Mouse (Mus musculus): ENCODE measurements at regions not wholly inside any gene's neighbourhood (a gene's known extent, or its start where the extent isn't known, plus 50 kb on each side); places are given as distances from the start of the nearest gene placed in this dataset.

DNA sequence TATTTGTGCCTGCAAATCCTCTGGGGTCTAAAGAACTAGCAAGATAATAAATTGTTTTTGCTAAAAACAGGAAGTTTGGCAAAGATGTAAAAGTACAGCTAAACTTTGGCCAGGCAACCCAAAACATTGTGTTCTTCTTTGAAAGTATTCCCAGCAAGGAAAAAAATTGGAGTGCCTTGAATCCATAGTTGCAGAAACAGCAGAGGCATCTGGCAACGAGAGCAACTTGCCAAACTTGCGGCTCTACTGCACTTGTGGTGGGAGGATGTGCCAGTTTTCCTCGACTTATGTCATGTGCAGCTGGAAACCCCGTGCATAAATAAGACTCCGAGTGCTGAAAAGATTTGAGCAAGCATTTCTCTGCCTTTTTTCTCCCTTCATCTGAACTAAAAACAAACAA is 185.2 kb upstream of the Meis1 start:
- H3K27ac ChIP-seq (ENCODE audit: insufficient read depth, low read length): no peak overlapping the region
- no peaks in the 10 kb centered on the region for H3K9me3 ChIP-seq (replicated peaks; ENCODE audit: control insufficient read depth, insufficient read depth, low read length, poor library complexity, severe bottlenecking)
- no peak overlapping the region for H3K4me3 ChIP-seq (ENCODE audit: low read depth, low read length)
- no peaks in the 10 kb centered on the region for H3K4me1 ChIP-seq (ENCODE audit: control insufficient read depth, insufficient read depth, low read length)
- no peaks in the 10 kb centered on the region for H3K36me3 ChIP-seq (ENCODE audit: control insufficient read depth, insufficient read depth, low read length, poor library complexity, severe bottlenecking)
- no peak for TF ChIP-seq EP300 (IDR thresholded peaks at IDR 0.05; ENCODE audit: insufficient read depth, low read depth, low read length)
- no peak for TF ChIP-seq CTCF (IDR thresholded peaks at IDR 0.05; ENCODE audit: low read depth, low read length)
- TF ChIP-seq POLR2A (IDR thresholded peaks at IDR 0.05; ENCODE audit: insufficient read depth, low read length): no peak
- no peak overlapping the region for H3K9ac ChIP-seq (ENCODE audit: low read depth, poor library complexity, severe bottlenecking)
- H3K27me3 ChIP-seq (ENCODE audit: control insufficient read depth, insufficient read depth, low read length, poor library complexity, severe bottlenecking): no peaks in the 10 kb centered on the region

DNA sequence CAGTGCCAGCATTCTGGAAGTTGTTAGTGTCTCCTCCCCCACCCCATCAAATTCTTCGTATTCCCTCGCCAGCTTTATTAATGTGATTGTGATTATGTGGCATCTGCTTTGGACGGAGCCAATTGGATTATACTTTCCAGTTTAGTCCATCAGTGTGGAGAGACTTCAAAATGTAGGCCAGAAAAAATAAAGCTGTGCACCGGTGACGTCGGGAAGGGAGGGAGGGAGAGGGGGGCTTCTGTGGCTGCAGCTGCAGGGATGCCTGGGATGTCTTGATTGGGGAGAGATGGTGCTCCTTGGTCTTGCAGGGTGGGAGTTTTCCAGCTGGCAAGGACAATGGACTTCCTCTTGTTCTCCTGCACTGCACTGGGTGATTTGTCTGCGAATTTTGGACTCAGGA is 185.7 kb upstream of the Meis1 start:
- no peaks in the 10 kb centered on the region for H3K9me3 ChIP-seq (replicated peaks; ENCODE audit: control insufficient read depth, insufficient read depth, low read length, poor library complexity, severe bottlenecking)
- H3K36me3 ChIP-seq (ENCODE audit: control insufficient read depth, insufficient read depth, low read length, poor library complexity, severe bottlenecking): no peaks in the 10 kb centered on the region
- no peak for TF ChIP-seq POLR2A (IDR thresholded peaks at IDR 0.05; ENCODE audit: insufficient read depth, low read length)
- no peak for TF ChIP-seq EP300 (IDR thresholded peaks at IDR 0.05; ENCODE audit: insufficient read depth, low read depth, low read length)
- TF ChIP-seq CTCF (IDR thresholded peaks at IDR 0.05; ENCODE audit: low read depth, low read length): no peak
- no peak overlapping the region for H3K9ac ChIP-seq (ENCODE audit: low read depth, poor library complexity, severe bottlenecking)
- no peaks in the 10 kb centered on the region for H3K4me1 ChIP-seq (ENCODE audit: control insufficient read depth, insufficient read depth, low read length)
- no peak overlapping the region for H3K4me3 ChIP-seq (ENCODE audit: low read depth, low read length)
- H3K27me3 ChIP-seq (ENCODE audit: control insufficient read depth, insufficient read depth, low read length, poor library complexity, severe bottlenecking): no peaks in the 10 kb centered on the region
- H3K27ac ChIP-seq (ENCODE audit: insufficient read depth, low read length): no peak overlapping the region

DNA sequence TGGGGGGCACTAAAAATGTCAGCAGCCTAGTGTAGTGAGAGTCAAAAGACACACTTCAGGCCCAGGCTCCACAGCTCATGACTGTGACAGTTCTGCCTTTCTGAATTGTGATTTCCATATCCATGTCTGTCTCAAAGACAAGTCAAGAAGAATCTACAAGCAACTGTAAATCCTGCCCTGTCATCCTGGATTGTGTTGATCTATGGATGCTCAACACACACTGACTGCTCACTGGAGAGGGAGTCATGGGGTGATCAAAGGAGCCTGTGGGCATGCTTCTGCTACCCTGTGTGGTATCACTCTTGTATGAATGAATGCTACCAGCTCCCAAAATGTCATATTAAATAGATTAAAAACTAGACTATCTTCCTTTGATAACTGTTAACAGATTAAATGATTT is 186.4 kb upstream of the Meis1 start:
- no peak overlapping the region for H3K27ac ChIP-seq (ENCODE audit: insufficient read depth, low read length)
- H3K9me3 ChIP-seq (replicated peaks; ENCODE audit: control insufficient read depth, insufficient read depth, low read length, poor library complexity, severe bottlenecking): no peaks in the 10 kb centered on the region
- no peak for TF ChIP-seq CTCF (IDR thresholded peaks at IDR 0.05; ENCODE audit: low read depth, low read length)
- TF ChIP-seq EP300 (IDR thresholded peaks at IDR 0.05; ENCODE audit: insufficient read depth, low read depth, low read length): no peak
- no peak for TF ChIP-seq POLR2A (IDR thresholded peaks at IDR 0.05; ENCODE audit: insufficient read depth, low read length)
- no peak overlapping the region for H3K4me3 ChIP-seq (ENCODE audit: low read depth, low read length)
- no peak overlapping the region for H3K9ac ChIP-seq (ENCODE audit: low read depth, poor library complexity, severe bottlenecking)
- H3K36me3 ChIP-seq (ENCODE audit: control insufficient read depth, insufficient read depth, low read length, poor library complexity, severe bottlenecking): no peaks in the 10 kb centered on the region
- H3K4me1 ChIP-seq (ENCODE audit: control insufficient read depth, insufficient read depth, low read length): no peaks in the 10 kb centered on the region
- no peaks in the 10 kb centered on the region for H3K27me3 ChIP-seq (ENCODE audit: control insufficient read depth, insufficient read depth, low read length, poor library complexity, severe bottlenecking)

DNA sequence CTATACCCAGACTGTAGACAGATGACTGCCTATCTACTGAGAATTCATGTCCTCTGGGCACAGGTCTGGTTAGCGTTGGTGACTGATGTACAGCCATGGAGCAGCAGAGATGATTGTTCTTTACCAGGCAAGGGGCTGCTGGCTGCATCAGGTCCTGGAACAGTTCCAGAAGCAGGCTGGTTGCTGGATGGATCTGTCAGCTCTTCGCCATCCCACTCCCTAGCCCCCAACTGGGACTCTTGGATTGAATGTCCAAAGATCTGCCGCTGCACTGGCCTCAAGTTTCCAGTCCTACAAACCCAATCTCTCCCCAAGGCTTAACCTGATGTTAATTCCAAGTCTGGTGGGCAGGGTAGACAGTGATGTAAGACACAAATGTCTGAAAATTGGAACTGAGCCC is 200.7 kb upstream of the Meis1 start:
- Histone ChIP-seq H3K36me3 (ENCODE audit: control insufficient read depth, insufficient read depth, low read length, poor library complexity, severe bottlenecking) (no peaks in the 10 kb centered on the region), H3K4me3 (ENCODE audit: low read depth, low read length) (no peak overlapping the region), H3K27me3 (ENCODE audit: control insufficient read depth, insufficient read depth, low read length, poor library complexity, severe bottlenecking) (no peaks in the 10 kb centered on the region), H3K27ac (ENCODE audit: insufficient read depth, low read length) (no peak overlapping the region), H3K9ac (ENCODE audit: low read depth, poor library complexity, severe bottlenecking) (no peak overlapping the region), H3K9me3 (replicated peaks; ENCODE audit: control insufficient read depth, insufficient read depth, low read length, poor library complexity, severe bottlenecking) (no peaks in the 10 kb centered on the region), H3K4me1 (ENCODE audit: control insufficient read depth, insufficient read depth, low read length) (no peaks in the 10 kb centered on the region)
- TF ChIP-seq CTCF (IDR thresholded peaks at IDR 0.05; ENCODE audit: low read depth, low read length) (no peak), EP300 (IDR thresholded peaks at IDR 0.05; ENCODE audit: insufficient read depth, low read depth, low read length) (no peak), POLR2A (IDR thresholded peaks at IDR 0.05; ENCODE audit: insufficient read depth, low read length) (no peak)

DNA sequence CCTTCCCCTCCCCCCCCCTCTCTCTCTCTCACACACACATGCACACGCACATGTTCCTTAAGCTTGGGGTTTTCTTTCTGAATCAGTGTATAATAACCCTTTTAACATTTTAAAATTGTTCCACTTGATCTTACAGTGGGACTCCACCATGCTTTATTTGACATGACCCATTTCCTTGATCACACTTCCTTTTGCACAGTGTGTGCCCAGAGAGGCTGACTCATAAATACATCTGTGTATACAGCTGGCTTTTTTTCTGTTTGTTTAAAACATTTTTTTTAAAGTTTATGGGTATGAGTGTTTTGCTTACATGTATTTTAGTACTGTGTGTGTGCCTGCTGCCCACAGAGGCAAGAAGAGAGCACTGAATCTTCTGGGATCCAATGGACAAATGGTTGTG is 202.7 kb upstream of the Meis1 start:
- Histone ChIP-seq H3K9ac (ENCODE audit: low read depth, poor library complexity, severe bottlenecking) (no peak overlapping the region), H3K27ac (ENCODE audit: insufficient read depth, low read length) (no peak overlapping the region), H3K27me3 (ENCODE audit: control insufficient read depth, insufficient read depth, low read length, poor library complexity, severe bottlenecking) (no peaks in the 10 kb centered on the region), H3K4me1 (ENCODE audit: control insufficient read depth, insufficient read depth, low read length) (no peaks in the 10 kb centered on the region), H3K9me3 (replicated peaks; ENCODE audit: control insufficient read depth, insufficient read depth, low read length, poor library complexity, severe bottlenecking) (no peaks in the 10 kb centered on the region), H3K36me3 (ENCODE audit: control insufficient read depth, insufficient read depth, low read length, poor library complexity, severe bottlenecking) (no peaks in the 10 kb centered on the region), H3K4me3 (ENCODE audit: low read depth, low read length) (no peak overlapping the region)
- TF ChIP-seq POLR2A (IDR thresholded peaks at IDR 0.05; ENCODE audit: insufficient read depth, low read length) (no peak), EP300 (IDR thresholded peaks at IDR 0.05; ENCODE audit: insufficient read depth, low read depth, low read length) (no peak), CTCF (IDR thresholded peaks at IDR 0.05; ENCODE audit: low read depth, low read length) (no peak)

DNA sequence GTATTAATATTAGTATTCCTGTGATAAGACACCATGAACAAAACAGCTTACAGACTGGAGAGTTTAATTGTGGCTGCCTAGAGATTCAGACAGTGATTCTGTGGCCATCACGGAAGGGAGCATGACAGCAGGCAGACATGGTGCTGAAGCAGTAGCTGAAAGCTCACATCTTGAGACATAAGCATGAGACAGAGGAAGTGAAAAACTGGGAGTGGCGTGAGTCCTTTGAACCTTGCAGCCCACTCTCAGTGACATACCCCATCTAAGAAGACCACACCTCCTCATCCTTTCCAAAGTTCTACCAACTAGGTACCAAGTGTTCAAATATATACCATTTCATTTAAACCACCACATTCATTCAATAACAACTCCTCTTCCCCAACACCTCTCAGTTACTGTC is 208.0 kb upstream of the Meis1 start:
- no peak overlapping the region for H3K27ac ChIP-seq (ENCODE audit: insufficient read depth, low read length)
- no peak overlapping the region for H3K9ac ChIP-seq (ENCODE audit: low read depth, poor library complexity, severe bottlenecking)
- H3K36me3 ChIP-seq (ENCODE audit: control insufficient read depth, insufficient read depth, low read length, poor library complexity, severe bottlenecking): no peaks in the 10 kb centered on the region
- H3K9me3 ChIP-seq (replicated peaks; ENCODE audit: control insufficient read depth, insufficient read depth, low read length, poor library complexity, severe bottlenecking): no peaks in the 10 kb centered on the region
- H3K4me1 ChIP-seq (ENCODE audit: control insufficient read depth, insufficient read depth, low read length): no peaks in the 10 kb centered on the region
- no peak overlapping the region for H3K4me3 ChIP-seq (ENCODE audit: low read depth, low read length)
- TF ChIP-seq EP300 (IDR thresholded peaks at IDR 0.05; ENCODE audit: insufficient read depth, low read depth, low read length): no peak
- no peak for TF ChIP-seq CTCF (IDR thresholded peaks at IDR 0.05; ENCODE audit: low read depth, low read length)
- no peak for TF ChIP-seq POLR2A (IDR thresholded peaks at IDR 0.05; ENCODE audit: insufficient read depth, low read length)
- no peaks in the 10 kb centered on the region for H3K27me3 ChIP-seq (ENCODE audit: control insufficient read depth, insufficient read depth, low read length, poor library complexity, severe bottlenecking)
